Mouse (Mus musculus) frontal cortex, postnatal 36 days (tissue): ENCODE results near the gene Arhgap24.

Experiments
- DNase-seq, 2 experiments: peaks; one replicate each; pipeline ENCODE4 v3.0.0; 2022; ENCODE audit warnings: low spot score in 2 of 2

Gene Arhgap24

DNA sequence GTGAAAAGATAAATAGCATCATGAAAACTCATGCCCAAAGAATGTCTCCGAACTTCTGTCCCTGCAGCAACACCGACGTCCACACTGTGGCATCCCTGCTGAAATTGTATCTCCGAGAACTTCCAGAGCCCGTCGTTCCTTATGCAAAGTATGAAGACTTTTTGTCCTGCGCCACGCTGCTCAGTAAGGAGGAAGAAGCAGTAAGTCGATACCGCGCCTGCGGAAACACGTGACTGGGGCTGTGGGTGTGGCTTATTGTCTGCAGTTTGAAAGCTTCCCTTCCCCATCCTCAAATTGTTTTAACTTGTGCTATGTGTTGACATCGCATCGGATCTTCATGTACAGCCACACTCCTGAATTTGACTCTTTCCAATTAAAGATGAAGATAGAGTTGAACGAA is 394.4 kb downstream of the Arhgap24 start:
- DNase-seq: no peak

GRCm38 (mm10) chr5:102888482-102889162 is 407.4 kb downstream of the Arhgap24 start:
- DNase-seq: no peak

DNA sequence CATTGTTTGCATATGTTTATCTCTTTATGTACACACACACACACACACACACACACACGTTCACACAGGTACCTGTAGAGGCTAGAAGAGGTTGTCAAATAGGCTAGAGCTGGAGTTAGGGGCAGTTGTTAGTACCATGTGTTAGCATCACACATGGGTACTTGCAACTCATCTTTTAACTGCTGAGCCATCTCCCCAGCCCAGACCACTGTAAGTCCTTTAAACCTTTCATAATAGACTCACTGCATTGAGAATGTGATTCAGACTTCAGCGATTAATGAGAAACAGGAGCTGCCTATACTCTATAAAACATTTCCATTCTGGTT is 407.9 kb downstream of the Arhgap24 start:
- DNase-seq: no peak

DNA sequence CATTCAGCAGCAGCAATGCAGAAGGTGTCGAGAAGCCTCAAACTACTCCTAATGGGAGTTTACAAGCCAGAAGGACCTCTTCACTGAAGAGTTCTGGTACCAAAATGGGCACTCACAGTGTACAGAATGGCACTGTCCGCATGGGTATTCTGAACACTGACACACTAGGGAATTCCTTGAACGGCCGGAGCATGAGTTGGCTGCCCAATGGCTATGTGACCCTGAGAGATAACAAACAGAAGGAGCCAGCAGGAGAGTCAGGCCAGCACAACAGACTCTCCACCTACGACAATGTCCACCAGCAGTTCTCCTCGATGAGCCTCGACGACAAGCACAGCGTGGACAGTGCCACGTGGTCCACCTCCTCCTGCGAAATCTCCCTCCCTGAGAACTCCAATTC is 411.0 kb downstream of the Arhgap24 start:
- no peak for DNase-seq

- no peak for DNase-seq
These were observed 417.1 kb downstream of the Arhgap24 start for GRCm38 (mm10) chr5:102898301-102898700.

GRCm38 (mm10) chr5:102899680-102900215 is 418.6 kb downstream of the Arhgap24 start:
- no peak for DNase-seq

GRCm38 (mm10) chr5:102901176-102901575 is 420.0 kb downstream of the Arhgap24 start:
- no peak for DNase-seq

GRCm38 (mm10) chr5:102903487-102903886 is 422.3 kb downstream of the Arhgap24 start:
- no peak for DNase-seq

DNA sequence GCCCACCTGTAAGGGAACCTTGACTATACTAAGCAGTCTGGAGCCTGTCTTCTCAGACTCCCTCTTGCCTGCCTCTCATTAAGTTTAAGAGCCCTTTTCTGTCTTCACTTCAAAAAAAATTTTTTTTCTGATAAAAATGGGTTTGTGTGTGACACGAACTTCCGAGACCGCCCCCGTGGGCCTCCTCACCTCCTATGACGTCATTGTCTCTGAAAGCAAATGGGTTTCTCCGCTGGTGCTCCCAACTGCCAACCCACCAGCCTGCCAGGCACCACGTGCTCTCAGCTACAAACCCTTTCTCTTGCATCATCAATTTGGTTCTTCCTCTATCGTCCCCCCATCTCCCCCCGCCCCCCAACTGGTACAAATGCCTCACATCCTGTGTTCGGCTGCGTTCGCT is 422.9 kb downstream of the Arhgap24 start:
- DNase-seq: peak; percentile 30 to 35

DNA sequence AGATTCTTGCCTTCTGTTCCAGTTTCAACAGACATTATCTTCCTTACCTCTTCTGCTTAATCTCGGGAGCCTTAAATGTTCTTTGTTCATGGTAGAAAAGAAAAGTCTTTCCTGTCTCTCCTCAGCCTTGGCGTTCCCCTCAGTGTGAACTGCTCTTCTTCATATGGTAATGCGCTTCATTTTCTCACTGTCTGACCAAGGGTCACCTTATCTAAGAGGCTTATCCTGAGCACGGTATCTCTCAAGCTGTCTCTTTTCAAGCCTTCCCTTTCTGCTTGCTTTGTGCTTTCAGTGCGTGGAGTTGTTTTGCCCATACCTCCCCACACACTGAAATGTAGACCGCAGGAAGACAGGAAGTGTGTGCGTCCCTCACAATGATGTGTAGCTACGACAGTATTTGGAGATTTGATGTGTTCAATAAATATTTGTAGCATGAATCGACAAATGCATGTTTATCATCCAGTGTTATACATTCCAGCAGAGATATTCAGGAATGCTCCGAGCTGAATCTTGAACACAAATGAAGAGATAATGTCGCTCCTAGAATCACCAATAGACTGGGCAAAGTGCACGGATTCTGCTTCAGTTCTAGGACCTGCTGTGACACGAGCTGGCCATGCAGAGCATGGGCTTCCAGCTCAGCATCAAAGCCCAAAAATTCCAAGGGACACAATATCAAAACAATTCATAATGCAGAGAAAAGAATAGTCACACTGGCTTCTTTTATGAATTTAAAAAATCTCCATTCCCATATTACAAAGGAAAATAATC is 424.4 kb downstream of the Arhgap24 start:
- no peak for DNase-seq

GRCm38 (mm10) chr5:102920199-102920598 is 439.0 kb downstream of the Arhgap24 start:
- no peak for DNase-seq

DNA sequence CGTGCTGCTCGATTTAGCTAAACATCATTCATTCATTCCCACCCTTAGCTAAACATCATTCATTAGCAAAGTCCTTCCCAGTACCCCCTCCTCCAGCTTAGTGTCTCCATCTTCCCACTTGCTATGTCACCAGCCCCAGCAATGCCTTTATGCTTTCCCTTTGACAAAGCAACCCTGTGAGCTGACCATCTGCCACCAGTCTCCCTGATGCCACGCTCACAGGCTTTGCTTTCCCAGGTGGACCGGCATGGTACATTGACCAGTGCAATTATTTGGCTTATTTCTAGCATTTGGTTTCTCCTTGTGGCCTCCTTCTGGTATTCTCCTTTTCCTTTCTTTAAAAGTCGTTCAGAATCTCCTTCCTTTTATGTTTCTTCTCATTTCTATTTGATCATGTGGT is 445.6 kb downstream of the Arhgap24 start:
- no peak for DNase-seq

GRCm38 (mm10) chr5:102930161-102930560 is 449.0 kb downstream of the Arhgap24 start:
- DNase-seq: no peak

DNA sequence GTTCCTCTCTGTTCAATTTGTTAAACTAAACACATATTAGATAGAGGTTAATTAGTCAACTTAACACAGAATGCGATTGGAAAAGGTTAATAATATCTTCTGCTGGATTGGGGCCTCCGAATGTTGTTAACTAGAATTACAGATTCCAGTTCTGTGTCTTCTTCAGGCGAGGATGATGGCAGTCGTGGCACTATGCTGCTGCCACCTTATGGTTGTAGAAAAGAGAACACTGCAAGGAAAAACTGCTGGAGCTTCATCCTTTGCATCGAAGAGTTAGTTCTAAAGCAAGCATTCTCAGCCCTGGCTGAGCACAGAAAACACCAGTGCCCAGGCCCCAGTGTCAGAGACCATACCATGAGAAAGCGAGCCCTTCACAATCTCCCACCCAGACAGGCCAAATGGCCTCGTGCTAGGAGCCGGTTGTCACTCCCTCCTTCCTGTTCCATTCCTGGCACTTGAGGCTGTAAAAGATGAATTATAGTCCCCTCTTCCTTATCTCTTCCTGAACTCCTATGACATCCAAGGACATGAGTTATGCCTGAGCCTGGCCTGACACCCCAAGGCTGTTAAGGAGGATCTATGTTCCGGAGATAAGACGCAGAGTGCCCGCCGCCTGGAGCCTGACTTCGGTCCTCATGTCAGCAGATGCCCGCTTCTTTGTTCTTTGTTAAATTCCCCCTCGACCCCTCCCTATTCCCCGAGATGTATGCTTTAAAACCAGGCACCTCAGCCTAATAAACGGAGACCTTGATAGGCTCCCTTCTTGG is 462.9 kb downstream of the Arhgap24 start:
- peak in 1 of 2 experiments; percentile 30 for DNase-seq

GRCm38 (mm10) chr5:102946625-102947024 is 465.4 kb downstream of the Arhgap24 start:
- DNase-seq: peak in 1 of 2 experiments; percentile 63

- DNase-seq: no peak
These were observed 466.0 kb downstream of the Arhgap24 start for GRCm38 (mm10) chr5:102947061-102947711.
